Mouse (Mus musculus): ENCODE data around the gene Lhx5. TPM values are rescaled to one million over a fixed set of nuclear protein-coding genes. Genes with fewer than 3 reads are reported as not detected.
A peak's percentile ranks its signal among the peaks of the same experiment; 100 is the strongest.

Gene Lhx5
- polyA plus RNA-seq, 1 experiment from 2014 or later = not detected

DNA sequence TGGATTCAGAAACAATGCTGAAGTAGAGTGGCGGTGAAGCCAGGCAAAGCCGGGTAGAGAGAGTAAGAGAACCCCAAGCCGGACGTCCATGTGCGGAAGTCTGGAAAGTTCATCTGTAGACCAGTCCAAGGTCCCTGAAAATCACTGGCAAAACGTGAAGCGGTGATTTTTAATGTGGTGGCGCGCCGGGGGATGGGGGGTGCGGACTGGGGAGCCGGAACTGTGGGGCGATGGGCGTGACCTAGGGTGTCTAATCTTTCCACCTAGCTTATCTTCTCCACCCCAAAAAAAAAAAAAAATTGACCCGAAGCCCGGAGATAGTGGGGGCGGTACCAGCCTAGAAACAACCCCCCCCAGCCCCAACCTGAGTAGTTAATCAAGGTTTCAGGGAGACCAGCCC is 6.0 kb downstream of the Lhx5 start:
- no peak overlapping the region for H3K27ac ChIP-seq (ENCODE audit: low read length)
- H3K27me3 ChIP-seq (ENCODE audit: insufficient read depth, low read length) = peaks cover 88% of the 10 kb centered on the region
- ATAC-seq (ENCODE audit: low FRiP score, low TSS enrichment) = no peak
- H3K4me1 ChIP-seq (ENCODE audit: insufficient read depth, low read length) = peaks cover 23% of the 10 kb centered on the region
- no peaks in the 10 kb centered on the region for H3K36me3 ChIP-seq (ENCODE audit: insufficient read depth, low read length)
- no peaks in the 10 kb centered on the region for H3K9me3 ChIP-seq (ENCODE audit: low read length)
- 2% methylated on average over 17 of the region's 17 CpGs for WGBS
- no peak overlapping the region for H3K4me3 ChIP-seq (ENCODE audit: low read length)
- H3K9ac ChIP-seq (replicated peaks; ENCODE audit: low read length) = no peak overlapping the region
- H3K4me2 ChIP-seq (replicated peaks; ENCODE audit: low read depth, low read length) = no peak overlapping the region

DNA sequence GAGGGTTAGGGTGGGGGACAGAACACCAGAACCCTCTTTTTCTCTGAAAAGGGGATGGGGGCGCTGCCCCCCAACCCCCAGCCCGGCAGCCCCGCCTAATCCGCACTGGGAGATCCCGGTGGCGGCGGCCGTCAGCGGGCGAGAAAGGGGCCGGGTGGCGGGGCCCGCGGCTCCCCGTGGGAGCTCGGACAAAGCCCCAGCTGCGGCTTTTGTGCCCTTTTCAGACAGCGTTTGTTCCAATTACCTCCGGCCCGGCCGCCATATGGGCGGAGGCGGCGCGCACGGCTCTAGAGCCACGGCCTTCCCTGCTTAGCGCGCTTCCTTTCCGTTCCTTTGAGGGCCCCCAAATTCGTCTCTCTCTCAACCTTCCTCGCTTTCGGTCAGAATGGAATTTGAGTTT is 6.5 kb downstream of the Lhx5 start:
- no peak overlapping the region for H3K27ac ChIP-seq (ENCODE audit: low read length)
- no peak for ATAC-seq (ENCODE audit: low FRiP score, low TSS enrichment)
- H3K4me3 ChIP-seq (ENCODE audit: low read length) = peak overlapping the region; percentile 13; the same call in 1 of the 2 replicates
- peaks cover 23% of the 10 kb centered on the region for H3K4me1 ChIP-seq (ENCODE audit: insufficient read depth, low read length)
- no peak overlapping the region; the same call in 1 of the 2 replicates for H3K4me2 ChIP-seq (replicated peaks; ENCODE audit: low read depth, low read length)
- no peaks in the 10 kb centered on the region for H3K9me3 ChIP-seq (ENCODE audit: low read length)
- peaks cover 88% of the 10 kb centered on the region for H3K27me3 ChIP-seq (ENCODE audit: insufficient read depth, low read length)
- H3K9ac ChIP-seq (replicated peaks; ENCODE audit: low read length) = no peak overlapping the region
- WGBS = under 1% methylated on average over 33 of the region's 33 CpGs
- no peaks in the 10 kb centered on the region for H3K36me3 ChIP-seq (ENCODE audit: insufficient read depth, low read length)

DNA sequence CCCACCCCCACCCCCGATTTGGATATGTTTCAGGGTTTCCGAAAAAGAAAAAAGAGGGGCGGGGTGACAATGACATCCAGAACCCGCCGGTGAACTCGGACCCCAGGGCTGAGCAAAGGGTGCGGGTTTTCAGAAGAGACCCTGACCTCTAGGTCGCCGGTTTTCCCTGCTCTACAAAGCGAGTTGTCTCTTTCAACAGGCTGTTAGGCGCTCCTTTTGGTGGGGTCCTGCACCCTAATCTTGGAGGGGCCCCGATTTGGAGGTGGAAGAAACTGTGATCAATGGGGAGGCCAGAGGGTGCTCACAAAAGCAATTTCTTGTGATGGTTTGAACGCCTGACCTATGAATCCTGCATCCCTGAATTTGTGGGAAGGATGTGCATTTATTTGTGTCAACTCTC is 7.0 kb downstream of the Lhx5 start:
- Histone ChIP-seq H3K27ac (ENCODE audit: low read length) (no peak overlapping the region), H3K4me2 (replicated peaks; ENCODE audit: low read depth, low read length) (no peak overlapping the region), H3K27me3 (ENCODE audit: insufficient read depth, low read length) (peaks cover 86% of the 10 kb centered on the region), H3K36me3 (ENCODE audit: insufficient read depth, low read length) (no peaks in the 10 kb centered on the region), H3K9me3 (ENCODE audit: low read length) (no peaks in the 10 kb centered on the region), H3K4me3 (ENCODE audit: low read length) (no peak overlapping the region), H3K9ac (replicated peaks; ENCODE audit: low read length) (no peak overlapping the region), H3K4me1 (ENCODE audit: insufficient read depth, low read length) (peaks cover 23% of the 10 kb centered on the region)
- no peak for ATAC-seq (ENCODE audit: low FRiP score, low TSS enrichment)
- WGBS = 4% methylated on average over 13 of the region's 13 CpGs

DNA sequence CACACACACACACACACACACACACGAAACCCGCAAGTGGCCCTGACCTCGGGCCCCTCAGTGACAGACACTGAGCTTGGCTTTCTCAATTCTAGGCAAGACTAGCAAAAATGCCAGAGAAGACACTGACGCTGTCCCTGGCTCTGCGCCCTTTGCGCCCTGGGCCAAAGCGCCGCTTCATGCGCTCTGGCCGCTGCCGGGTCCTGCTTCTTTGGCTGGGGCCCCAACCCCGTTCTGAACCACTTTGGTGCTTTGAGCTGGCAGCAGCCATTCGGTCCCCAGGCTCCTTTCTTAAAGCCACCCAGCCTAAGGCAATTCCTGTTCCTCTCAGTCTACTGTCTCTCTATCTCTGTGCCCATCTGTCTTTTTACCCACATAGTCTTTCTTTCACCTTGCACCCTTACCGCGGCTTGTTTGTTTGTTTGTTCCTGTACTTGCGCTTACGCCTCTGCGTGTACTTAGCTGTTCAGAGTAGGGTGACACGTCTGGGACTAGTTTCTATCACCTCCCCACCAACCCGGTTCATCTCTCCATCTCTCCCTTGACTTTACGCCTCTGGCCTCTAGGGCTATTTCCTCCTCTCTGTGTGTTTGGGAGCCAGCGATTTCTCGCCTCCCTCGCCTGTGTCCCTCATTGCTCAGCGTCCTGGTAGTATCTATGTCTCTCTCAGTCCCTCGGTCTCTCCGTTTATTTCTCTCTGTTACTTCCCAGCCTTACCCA is 7.7 kb downstream of the Lhx5 start:
- 1% methylated on average over 27 of the region's 27 CpGs for WGBS
- peaks cover 23% of the 10 kb centered on the region for H3K4me1 ChIP-seq (ENCODE audit: insufficient read depth, low read length)
- no peak overlapping the region for H3K4me3 ChIP-seq (ENCODE audit: low read length)
- no peaks in the 10 kb centered on the region for H3K9me3 ChIP-seq (ENCODE audit: low read length)
- H3K9ac ChIP-seq (replicated peaks; ENCODE audit: low read length) = no peak overlapping the region
- ATAC-seq (ENCODE audit: low FRiP score, low TSS enrichment) = no peak
- H3K4me2 ChIP-seq (replicated peaks; ENCODE audit: low read depth, low read length) = no peak overlapping the region
- peaks cover 79% of the 10 kb centered on the region for H3K27me3 ChIP-seq (ENCODE audit: insufficient read depth, low read length)
- no peak overlapping the region for H3K27ac ChIP-seq (ENCODE audit: low read length)
- H3K36me3 ChIP-seq (ENCODE audit: insufficient read depth, low read length) = no peaks in the 10 kb centered on the region

DNA sequence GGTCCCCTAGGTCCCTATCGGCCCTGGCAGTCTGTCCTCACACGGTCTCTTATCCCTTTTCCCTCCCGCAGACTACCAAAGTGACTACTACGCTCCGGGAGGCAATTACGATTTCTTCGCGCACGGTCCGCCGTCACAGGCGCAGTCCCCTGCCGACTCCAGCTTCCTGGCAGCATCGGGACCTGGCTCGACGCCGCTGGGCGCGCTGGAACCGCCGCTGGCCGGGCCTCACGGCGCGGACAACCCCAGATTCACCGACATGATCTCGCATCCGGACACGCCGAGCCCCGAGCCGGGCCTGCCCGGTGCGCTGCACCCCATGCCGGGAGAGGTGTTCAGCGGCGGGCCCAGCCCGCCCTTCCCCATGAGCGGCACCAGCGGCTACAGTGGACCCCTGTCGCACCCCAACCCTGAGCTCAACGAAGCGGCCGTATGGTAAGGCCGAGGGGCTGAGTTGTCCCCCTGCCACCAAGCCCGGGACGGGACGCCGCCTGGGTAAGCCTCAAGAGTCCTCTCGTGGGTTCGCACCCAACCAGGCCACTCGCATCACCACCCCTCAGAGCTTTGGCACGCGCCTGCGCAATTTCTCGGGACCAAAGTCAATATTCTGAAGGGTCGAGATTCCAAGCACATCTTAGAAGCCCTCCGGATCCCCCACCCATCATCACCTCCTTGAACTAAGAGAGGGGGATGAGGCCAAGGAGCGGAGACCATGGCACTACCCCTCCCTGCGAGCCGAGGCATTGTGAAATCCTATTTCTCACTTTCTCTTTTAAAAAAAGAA is 8.6 kb downstream of the Lhx5 start:
- peak; percentile 39; the same call in 1 of the 2 replicates for ATAC-seq (ENCODE audit: low FRiP score, low TSS enrichment)
- Histone ChIP-seq H3K9me3 (ENCODE audit: low read length) (no peaks in the 10 kb centered on the region), H3K4me3 (ENCODE audit: low read length) (peak overlapping the region; percentile 35), H3K27ac (ENCODE audit: low read length) (no peak overlapping the region), H3K4me2 (replicated peaks; ENCODE audit: low read depth, low read length) (peak overlapping the region; percentile 47), H3K27me3 (ENCODE audit: insufficient read depth, low read length) (peaks cover 74% of the 10 kb centered on the region), H3K36me3 (ENCODE audit: insufficient read depth, low read length) (no peaks in the 10 kb centered on the region), H3K9ac (replicated peaks; ENCODE audit: low read length) (no peak overlapping the region), H3K4me1 (ENCODE audit: insufficient read depth, low read length) (peaks cover 23% of the 10 kb centered on the region)
- WGBS = under 1% methylated on average over 60 of the region's 61 CpGs

DNA sequence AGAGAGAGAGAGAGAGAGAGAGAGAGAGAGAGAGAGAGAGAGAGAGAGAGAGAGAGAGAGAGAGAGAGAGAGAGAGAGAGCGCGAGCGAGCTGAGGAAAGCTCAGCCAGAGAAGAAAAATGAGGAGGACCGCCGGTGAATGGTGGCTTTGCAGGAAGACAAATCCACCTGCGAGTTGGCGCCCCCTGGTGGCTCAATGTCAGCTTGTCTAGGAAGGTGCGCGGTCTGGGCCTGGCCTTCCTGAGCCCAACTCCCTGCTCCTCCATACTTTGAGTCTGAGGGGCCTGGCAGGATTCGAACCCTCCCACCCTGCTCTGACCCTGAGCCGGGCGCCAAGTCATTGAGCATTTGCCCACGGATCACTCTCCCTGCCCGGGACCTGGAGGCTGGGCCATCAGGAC is 9.2 kb downstream of the Lhx5 start:
- no peaks in the 10 kb centered on the region for H3K36me3 ChIP-seq (ENCODE audit: insufficient read depth, low read length)
- peak; percentile 58; the same call in 1 of the 2 replicates for ATAC-seq (ENCODE audit: low FRiP score, low TSS enrichment)
- H3K27ac ChIP-seq (ENCODE audit: low read length) = no peak overlapping the region
- 6% methylated on average over 13 of the region's 14 CpGs for WGBS
- H3K27me3 ChIP-seq (ENCODE audit: insufficient read depth, low read length) = peaks cover 70% of the 10 kb centered on the region
- peak overlapping the region; percentile 47 for H3K4me2 ChIP-seq (replicated peaks; ENCODE audit: low read depth, low read length)
- peaks cover 21% of the 10 kb centered on the region for H3K4me1 ChIP-seq (ENCODE audit: insufficient read depth, low read length)
- no peaks in the 10 kb centered on the region for H3K9me3 ChIP-seq (ENCODE audit: low read length)
- peak overlapping the region; percentile 35; the same call in 1 of the 2 replicates for H3K4me3 ChIP-seq (ENCODE audit: low read length)
- H3K9ac ChIP-seq (replicated peaks; ENCODE audit: low read length) = no peak overlapping the region

DNA sequence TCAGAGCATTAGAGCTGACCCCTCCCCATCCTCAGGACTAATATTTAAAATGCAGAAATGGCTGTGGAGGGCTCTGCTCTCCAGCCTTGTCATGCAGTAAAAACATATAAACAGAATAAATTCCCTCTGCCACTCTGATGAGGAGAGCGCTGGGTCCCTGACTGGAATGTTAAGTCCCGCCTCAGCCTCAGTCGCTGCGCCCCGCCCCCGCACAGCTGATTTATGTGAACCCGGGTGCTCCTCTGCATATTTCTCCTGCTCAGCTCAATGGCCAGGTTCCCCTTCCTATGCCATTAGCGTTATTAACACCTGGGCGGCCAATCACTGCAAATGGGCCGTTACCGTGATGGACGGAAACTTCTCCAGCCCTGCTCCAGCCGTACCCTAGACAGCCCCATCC is 15.8 kb downstream of the Lhx5 start:
- 23% methylated on average over 13 of the region's 13 CpGs for WGBS
- H3K4me3 ChIP-seq (ENCODE audit: low read length) = no peak overlapping the region
- H3K9me3 ChIP-seq (ENCODE audit: low read length) = no peaks in the 10 kb centered on the region
- ATAC-seq (ENCODE audit: low FRiP score, low TSS enrichment) = no peak
- H3K4me2 ChIP-seq (replicated peaks; ENCODE audit: low read depth, low read length) = no peak overlapping the region
- H3K27me3 ChIP-seq (ENCODE audit: insufficient read depth, low read length) = peaks cover 16% of the 10 kb centered on the region
- no peak overlapping the region for H3K27ac ChIP-seq (ENCODE audit: low read length)
- H3K36me3 ChIP-seq (ENCODE audit: insufficient read depth, low read length) = no peaks in the 10 kb centered on the region
- peaks cover 6% of the 10 kb centered on the region for H3K4me1 ChIP-seq (ENCODE audit: insufficient read depth, low read length)
- no peak overlapping the region for H3K9ac ChIP-seq (replicated peaks; ENCODE audit: low read length)

DNA sequence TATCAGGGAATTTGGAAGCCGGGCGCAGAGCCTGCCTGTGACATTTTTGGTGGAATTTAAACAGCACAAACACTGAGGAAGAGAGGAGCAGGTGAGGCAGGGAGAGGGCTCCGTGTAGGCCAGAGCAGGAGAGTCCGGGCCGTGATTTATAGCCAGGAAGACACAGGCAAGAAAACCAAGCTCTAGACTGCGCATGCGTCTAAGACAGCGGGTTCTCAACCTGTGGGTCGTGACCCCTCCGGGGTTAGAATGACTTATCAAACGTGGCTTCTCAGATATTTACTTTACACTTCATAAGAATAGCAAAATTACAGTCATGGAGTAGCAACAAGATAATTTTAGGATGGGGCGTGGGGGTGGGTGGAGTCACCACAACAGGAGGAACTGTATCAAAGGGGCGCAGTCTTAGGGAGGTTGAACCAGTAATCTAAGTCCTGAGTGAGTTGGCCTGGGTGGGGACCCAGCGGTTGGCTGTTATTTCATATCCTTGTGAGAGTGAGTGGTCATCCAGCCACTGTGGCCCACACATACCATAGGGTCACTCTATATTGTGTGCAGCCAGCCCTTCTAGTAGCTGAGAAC is 23.3 kb downstream of the Lhx5 start:
- Histone ChIP-seq H3K4me3 (ENCODE audit: low read length) (peak overlapping the region; percentile 8; the same call in 1 of the 2 replicates), H3K36me3 (ENCODE audit: insufficient read depth, low read length) (no peaks in the 10 kb centered on the region), H3K27me3 (ENCODE audit: insufficient read depth, low read length) (peaks cover 3% of the 10 kb centered on the region; the same call in 1 of the 2 replicates), H3K27ac (ENCODE audit: low read length) (no peak overlapping the region), H3K9ac (replicated peaks; ENCODE audit: low read length) (no peak overlapping the region), H3K4me2 (replicated peaks; ENCODE audit: low read depth, low read length) (peak overlapping the region; percentile 29), H3K9me3 (ENCODE audit: low read length) (no peaks in the 10 kb centered on the region), H3K4me1 (ENCODE audit: insufficient read depth, low read length) (peaks cover 7% of the 10 kb centered on the region; the same call in 1 of the 2 replicates)
- ATAC-seq (ENCODE audit: low FRiP score, low TSS enrichment) = peak; percentile 32; the same call in 1 of the 2 replicates
- 30% methylated on average over 14 of the region's 14 CpGs for WGBS

DNA sequence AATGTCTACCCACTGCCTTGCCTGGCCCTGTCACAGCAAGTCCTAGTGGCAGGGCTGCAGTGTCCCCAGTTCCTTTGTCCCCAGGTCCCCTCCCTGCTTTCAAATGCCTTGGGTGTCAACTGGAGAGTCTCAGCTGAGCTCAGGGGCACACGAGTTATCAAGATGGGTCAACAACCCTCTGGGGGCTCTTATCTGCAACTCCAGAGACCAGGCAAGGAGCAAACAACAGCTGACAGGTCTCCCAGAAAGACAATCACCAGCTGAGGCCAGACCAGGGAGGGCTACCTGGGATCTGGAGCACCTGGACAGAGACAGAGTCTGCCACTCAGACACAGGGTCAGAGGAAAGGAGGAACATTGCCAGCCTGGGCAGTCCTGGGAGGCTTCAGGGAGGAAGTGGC is 24.8 kb downstream of the Lhx5 start:
- Histone ChIP-seq H3K9me3 (ENCODE audit: low read length) (no peaks in the 10 kb centered on the region), H3K4me3 (ENCODE audit: low read length) (no peak overlapping the region), H3K36me3 (ENCODE audit: insufficient read depth, low read length) (no peaks in the 10 kb centered on the region), H3K4me2 (replicated peaks; ENCODE audit: low read depth, low read length) (no peak overlapping the region), H3K9ac (replicated peaks; ENCODE audit: low read length) (no peak overlapping the region), H3K4me1 (ENCODE audit: insufficient read depth, low read length) (peaks cover 7% of the 10 kb centered on the region; the same call in 1 of the 2 replicates), H3K27me3 (ENCODE audit: insufficient read depth, low read length) (peaks cover 3% of the 10 kb centered on the region; the same call in 1 of the 2 replicates), H3K27ac (ENCODE audit: low read length) (no peak overlapping the region)
- 13% methylated on average over 1 of the region's 1 CpGs for WGBS
- ATAC-seq (ENCODE audit: low FRiP score, low TSS enrichment) = no peak

Data from kidney, embryonic 16.5 days (tissue).